Mouse (Mus musculus) midbrain, embryonic 11.5 days (tissue): ENCODE results near the gene A930017K11Rik. TPM values are rescaled to one million over a fixed set of nuclear protein-coding genes. Genes with fewer than 3 reads are reported as not detected.

Experiments used
- ATAC-seq: fragments of 200-750 bp; cut with Nextera tagmentation; 2 replicates; pipeline ENCODE4 v1.8.0; 2017; ENCODE audit warnings: moderate TSS enrichment, moderate library complexity; ENCODE audit not compliant: low FRiP score
- DNase-seq: peaks from one replicate; pipeline ENCODE4 v3.0.0; 2015; ENCODE audit warnings: low spot score; ENCODE audit errors: missing footprints
- H3K27ac ChIP-seq: fragments of 300-500 bp; sonication (generic); 2 replicates; pipeline ENCODE4 v1.5.1; 2014; ENCODE audit warnings: low read depth, low read length
- H3K27me3 ChIP-seq: fragments of 300-500 bp; sonication (generic); 2 replicates; pipeline ENCODE4 v1.6.1; 2014; ENCODE audit warnings: mild to moderate bottlenecking, low read length, moderate library complexity, mixed read lengths; ENCODE audit not compliant: control insufficient read depth, insufficient read depth
- H3K36me3 ChIP-seq: fragments of 300-500 bp; sonication (generic); 2 replicates; pipeline ENCODE4 v1.6.1; 2014; ENCODE audit warnings: mild to moderate bottlenecking, low read length, moderate library complexity, mixed read lengths; ENCODE audit not compliant: control insufficient read depth, insufficient read depth
- H3K4me1 ChIP-seq: fragments of 300-500 bp; sonication (generic); 2 replicates; pipeline ENCODE4 v1.6.1; 2014; ENCODE audit warnings: low read length; ENCODE audit not compliant: control insufficient read depth, insufficient read depth
- H3K4me2 ChIP-seq: fragments of 300-500 bp; sonication (generic); 2 replicates; pipeline ENCODE4 v1.6.1; 2014; ENCODE audit warnings: mild to moderate bottlenecking, moderate library complexity
- H3K4me3 ChIP-seq: fragments of 300-500 bp; sonication (generic); 2 replicates; pipeline ENCODE4 v1.5.1; 2014; ENCODE audit warnings: low read depth, low read length
- H3K9ac ChIP-seq: fragments of 300-500 bp; sonication (generic); 2 replicates; pipeline ENCODE4 v1.6.1; 2014; ENCODE audit warnings: low read length
- H3K9me3 ChIP-seq: fragments of 300-500 bp; sonication (generic); 2 replicates; pipeline ENCODE4 v1.6.1; 2016; ENCODE audit warnings: low read length; ENCODE audit not compliant: control insufficient read depth
- WGBS: fragments of 180-500 bp; shearing (Covaris S2); extraction: QIAGEN DNeasy Blood & Tissue Kit; methylation state at CpG from one replicate; pipeline ENCODE4 v1.1.7; 2014; 5-methylcytosine and 5-hydroxymethylcytosine counted together
- polyA plus RNA-seq: library from polyadenylated mRNA; unstranded; fragments of >200 nt; fragmentation: Nextera tagmentation; extraction: Ambion mirVana; gene quantifications from 2 replicates; pipeline ENCODE4 v1.2.1, GENCODE M21; 2014

The A930017K11Rik gene
- polyA plus RNA-seq, 1 experiment from 2014 or later = not detected

GRCm38 (mm10) chr17:25943769-25944168, 8.6 kb downstream of the A930017K11Rik start:
- Histone ChIP-seq H3K4me3 (no peak overlapping the region), H3K9ac (no peak overlapping the region), H3K27me3 (no peaks in the 10 kb centered on the region), H3K4me2 (no peak overlapping the region), H3K4me1 (peaks cover 7% of the 10 kb centered on the region), H3K9me3 (no peaks in the 10 kb centered on the region), H3K27ac (no peak overlapping the region), H3K36me3 (no peaks in the 10 kb centered on the region)
- ATAC-seq (no peak), DNase-seq (no peak)
- WGBS = 79% methylated on average over 9 of the region's 9 CpGs

GRCm38 (mm10) chr17:25943221-25943620, 9.1 kb downstream of the A930017K11Rik start:
- no peaks in the 10 kb centered on the region for H3K36me3 ChIP-seq
- 86% methylated on average over 3 of the region's 3 CpGs for WGBS
- ATAC-seq (no peak), DNase-seq (no peak)
- H3K27me3 ChIP-seq = no peaks in the 10 kb centered on the region
- H3K4me2 ChIP-seq = no peak overlapping the region
- H3K9ac ChIP-seq = no peak overlapping the region
- H3K4me3 ChIP-seq = no peak overlapping the region
- no peak overlapping the region for H3K27ac ChIP-seq
- peaks cover 7% of the 10 kb centered on the region for H3K4me1 ChIP-seq
- no peaks in the 10 kb centered on the region for H3K9me3 ChIP-seq

DNA sequence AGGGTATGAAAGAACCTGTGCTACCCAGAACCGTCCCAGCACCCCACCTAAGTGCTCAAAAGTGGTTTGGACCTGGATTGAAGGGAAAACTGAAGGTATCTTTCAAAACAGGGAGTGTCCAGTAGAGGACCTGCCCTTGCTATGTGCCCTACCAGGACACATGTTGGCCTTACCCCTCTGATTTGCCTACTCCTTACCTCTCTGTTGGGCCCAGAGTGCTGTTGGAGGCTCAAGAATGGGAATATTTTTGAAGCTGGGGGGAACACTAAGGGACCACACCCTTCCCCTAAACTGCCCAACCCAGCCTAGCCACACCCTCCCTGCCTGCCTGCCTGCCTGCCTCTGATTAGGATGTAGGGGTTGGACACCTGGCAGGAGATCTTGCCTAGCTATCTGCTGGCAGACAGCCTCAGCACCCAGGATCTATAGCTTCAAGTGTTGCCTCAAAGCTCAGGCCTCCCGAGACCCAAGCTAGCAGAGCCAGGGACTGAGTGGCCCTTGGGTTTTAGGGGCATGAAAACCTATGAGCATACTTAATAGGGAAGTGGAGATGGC, 9.7 kb downstream of the A930017K11Rik start:
- 87% methylated on average over 2 of the region's 2 CpGs for WGBS
- ATAC-seq = no peak
- H3K4me3 ChIP-seq = no peak overlapping the region

DNA sequence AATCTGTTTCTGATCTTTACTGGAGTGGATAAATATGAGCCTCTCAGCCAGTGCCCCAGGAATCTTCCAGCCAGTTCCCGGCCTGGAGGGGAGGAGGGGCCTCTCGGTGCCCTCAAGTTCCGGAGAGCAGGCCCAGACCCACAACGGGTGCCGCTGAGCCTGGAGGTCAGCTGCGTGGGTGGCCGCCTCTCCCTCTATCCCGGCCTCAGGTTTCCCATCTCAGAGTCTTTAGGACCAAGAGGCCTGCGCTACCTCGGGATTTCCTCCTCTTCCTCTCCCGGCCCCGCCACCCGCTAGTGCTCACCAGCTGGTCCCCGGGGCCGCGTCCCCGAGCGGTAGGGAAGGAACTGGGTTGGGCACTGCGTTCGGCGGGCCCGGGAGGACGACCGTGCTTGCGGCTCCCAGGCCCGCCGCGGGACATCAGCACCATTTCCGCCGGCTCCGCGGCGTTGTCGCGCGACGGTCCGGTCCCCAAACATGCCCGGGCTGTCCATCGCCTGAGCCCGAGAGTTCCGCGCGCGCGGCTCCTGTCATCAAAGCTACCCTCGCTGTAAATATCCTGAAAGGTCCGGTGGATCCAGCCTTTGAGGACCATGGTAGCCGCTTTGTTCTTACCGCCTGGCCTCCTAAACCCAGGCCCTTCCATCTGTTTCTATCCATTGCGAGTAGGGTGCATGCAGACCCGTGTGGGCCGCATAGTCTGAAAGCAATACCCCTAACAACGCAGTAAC, 10.7 kb downstream of the A930017K11Rik start:
- Histone ChIP-seq H3K9me3 (no peaks in the 10 kb centered on the region), H3K4me1 (peaks cover 7% of the 10 kb centered on the region), H3K27ac (peak overlapping the region; percentile 84), H3K9ac (peak overlapping the region; percentile 98), H3K4me3 (peak overlapping the region; percentile 85), H3K36me3 (peaks cover 1% of the 10 kb centered on the region; the same call in 1 of the 2 replicates), H3K27me3 (no peaks in the 10 kb centered on the region), H3K4me2 (peak overlapping the region; percentile 73)
- DNase-seq = peak; percentile 98
- peak; percentile 77 for ATAC-seq
- WGBS = 3% methylated on average over 52 of the region's 54 CpGs

More for the DNA sequence above, 9.7 kb downstream of the A930017K11Rik start:
- no peaks in the 10 kb centered on the region for H3K36me3 ChIP-seq
- no peak overlapping the region for H3K9ac ChIP-seq
- no peak overlapping the region for H3K4me2 ChIP-seq
- H3K4me1 ChIP-seq = peaks cover 7% of the 10 kb centered on the region
- no peaks in the 10 kb centered on the region for H3K9me3 ChIP-seq
- H3K27ac ChIP-seq = no peak overlapping the region
- DNase-seq = no peak
- no peaks in the 10 kb centered on the region for H3K27me3 ChIP-seq

DNA sequence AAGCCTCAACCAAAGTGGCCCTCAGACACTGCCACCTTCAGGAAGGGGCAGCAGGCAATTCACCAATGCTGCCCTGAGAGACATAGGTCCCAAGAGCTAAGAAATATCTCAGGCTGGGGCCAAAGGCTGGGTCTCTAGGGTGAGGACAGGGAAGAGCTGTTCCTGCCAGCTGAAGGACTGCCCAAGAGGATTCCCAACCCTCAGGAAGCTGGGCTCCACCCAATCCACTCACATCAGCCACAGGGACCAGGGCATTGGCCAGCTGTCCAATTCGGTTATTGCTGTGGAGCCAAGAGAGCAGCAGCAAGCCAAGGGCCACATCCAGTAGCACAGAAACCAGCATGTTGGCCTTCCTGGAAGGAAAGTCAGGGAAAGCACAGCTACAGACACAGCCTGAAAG, 17.8 kb downstream of the A930017K11Rik start:
- DNase-seq (no peak), ATAC-seq (no peak)
- no peaks in the 10 kb centered on the region for H3K9me3 ChIP-seq
- H3K4me2 ChIP-seq = no peak overlapping the region
- H3K27me3 ChIP-seq = no peaks in the 10 kb centered on the region
- no peak overlapping the region for H3K9ac ChIP-seq
- peaks cover 18% of the 10 kb centered on the region for H3K36me3 ChIP-seq
- H3K27ac ChIP-seq = no peak overlapping the region
- no peak overlapping the region for H3K4me3 ChIP-seq
- WGBS = 91% methylated on average over 1 of the region's 1 CpGs
- H3K4me1 ChIP-seq = no peaks in the 10 kb centered on the region

DNA sequence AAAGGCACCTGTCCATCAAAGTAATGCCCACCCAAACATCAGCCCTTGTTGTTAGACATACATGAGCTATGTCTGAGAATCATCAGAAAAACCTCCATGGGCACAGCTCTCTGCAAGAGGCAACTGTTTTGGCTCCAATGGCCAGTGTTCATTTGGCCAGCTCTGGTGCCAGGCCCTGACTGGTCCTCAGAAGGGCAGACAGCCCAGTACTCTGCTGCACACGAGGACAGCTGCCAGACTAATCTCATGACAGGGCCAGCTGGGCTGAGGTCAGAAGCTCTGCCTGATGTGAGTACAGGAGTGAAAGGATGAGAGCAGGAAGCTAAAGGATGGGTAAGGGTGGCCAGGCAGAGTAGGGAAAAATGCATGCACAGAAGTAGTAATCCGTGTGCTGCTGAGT, 27.0 kb downstream of the A930017K11Rik start:
- DNase-seq (no peak), ATAC-seq (no peak)
- H3K36me3 ChIP-seq = peaks cover 15% of the 10 kb centered on the region
- 69% methylated on average over 2 of the region's 2 CpGs for WGBS
- no peak overlapping the region for H3K4me3 ChIP-seq
- H3K4me1 ChIP-seq = no peaks in the 10 kb centered on the region
- H3K9me3 ChIP-seq = no peaks in the 10 kb centered on the region
- no peak overlapping the region for H3K27ac ChIP-seq
- H3K4me2 ChIP-seq = no peak overlapping the region
- H3K27me3 ChIP-seq = no peaks in the 10 kb centered on the region
- H3K9ac ChIP-seq = no peak overlapping the region

DNA sequence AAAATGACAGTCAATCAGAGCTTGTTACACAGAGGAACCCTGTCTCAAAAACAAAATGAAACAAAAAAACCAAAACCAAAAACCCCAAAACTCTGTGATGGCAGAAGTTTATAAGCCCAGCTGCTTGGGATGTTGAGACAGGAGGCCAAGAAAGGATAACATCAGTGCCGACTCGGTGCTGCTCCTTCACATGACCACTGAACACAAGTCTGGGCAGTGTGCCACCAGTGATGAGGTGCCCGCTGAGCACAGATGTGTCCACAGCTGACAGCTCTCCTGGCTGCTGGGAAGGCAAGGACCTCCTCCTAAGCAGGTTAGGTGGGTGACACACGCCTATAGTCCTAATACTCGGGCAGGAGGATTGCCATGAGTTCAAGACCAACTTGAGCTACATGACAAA, 30.2 kb downstream of the A930017K11Rik start:
- DNase-seq (no peak), ATAC-seq (no peak)
- no peaks in the 10 kb centered on the region for H3K9me3 ChIP-seq
- H3K9ac ChIP-seq = no peak overlapping the region
- H3K36me3 ChIP-seq = peaks cover 3% of the 10 kb centered on the region; the same call in 1 of the 2 replicates
- H3K4me3 ChIP-seq = no peak overlapping the region
- 85% methylated on average over 5 of the region's 5 CpGs for WGBS
- peaks cover 12% of the 10 kb centered on the region for H3K4me1 ChIP-seq
- H3K27ac ChIP-seq = no peak overlapping the region
- H3K27me3 ChIP-seq = no peaks in the 10 kb centered on the region
- H3K4me2 ChIP-seq = no peak overlapping the region

DNA sequence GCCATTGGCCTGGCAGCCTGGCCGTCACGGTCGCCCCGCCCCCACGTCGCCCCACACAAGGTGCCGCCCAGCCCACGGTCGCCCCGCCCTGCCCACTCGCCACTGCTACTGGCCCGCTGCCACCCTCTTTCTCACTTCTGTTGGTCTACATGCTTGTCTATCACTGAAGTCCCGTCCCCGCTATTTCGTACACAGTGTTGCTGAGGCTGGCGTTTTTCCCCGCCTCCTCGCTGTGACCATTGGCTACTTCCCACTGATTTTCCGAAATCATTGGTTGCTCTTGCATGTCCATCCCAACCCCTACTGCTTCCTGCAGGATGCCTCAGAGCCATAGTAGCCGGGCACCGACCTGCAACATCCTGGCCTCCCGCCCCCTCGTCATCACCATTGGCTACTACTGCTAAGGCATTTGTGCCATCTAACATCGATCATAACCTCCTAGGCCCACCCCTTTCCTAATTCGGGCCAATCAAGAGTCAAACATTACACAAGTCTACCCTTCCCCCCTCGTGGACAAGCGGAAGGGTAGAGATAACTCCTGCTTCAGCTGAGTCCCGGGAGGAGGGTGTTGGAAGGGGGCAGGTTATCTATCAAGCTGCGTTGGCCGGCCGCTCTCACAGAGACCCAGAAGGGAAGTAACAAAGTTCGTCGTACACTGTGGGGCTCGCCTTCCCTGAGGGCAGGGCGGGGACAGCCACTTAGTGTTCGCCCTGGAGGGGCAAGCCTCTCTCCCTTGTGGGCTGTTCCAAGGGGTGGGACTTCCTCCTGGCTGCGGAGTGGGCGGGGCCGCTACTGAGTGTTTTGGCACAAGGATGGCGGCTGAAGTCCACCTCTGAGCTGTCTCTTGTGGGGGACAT, 32.4 kb downstream of the A930017K11Rik start:
- Histone ChIP-seq H3K9ac (peak overlapping the region; percentile 62), H3K9me3 (no peaks in the 10 kb centered on the region), H3K36me3 (no peaks in the 10 kb centered on the region), H3K27me3 (no peaks in the 10 kb centered on the region), H3K4me3 (peak overlapping the region; percentile 85), H3K4me1 (peaks cover 12% of the 10 kb centered on the region), H3K4me2 (peak overlapping the region; percentile 56), H3K27ac (peak overlapping the region; percentile 81)
- ATAC-seq = peak; percentile 98
- WGBS = under 1% methylated on average over 40 of the region's 40 CpGs
- peak; percentile 99 for DNase-seq
